8 mouse cellular contexts compared by ENCODE assay signal in the genomic region with DNA sequence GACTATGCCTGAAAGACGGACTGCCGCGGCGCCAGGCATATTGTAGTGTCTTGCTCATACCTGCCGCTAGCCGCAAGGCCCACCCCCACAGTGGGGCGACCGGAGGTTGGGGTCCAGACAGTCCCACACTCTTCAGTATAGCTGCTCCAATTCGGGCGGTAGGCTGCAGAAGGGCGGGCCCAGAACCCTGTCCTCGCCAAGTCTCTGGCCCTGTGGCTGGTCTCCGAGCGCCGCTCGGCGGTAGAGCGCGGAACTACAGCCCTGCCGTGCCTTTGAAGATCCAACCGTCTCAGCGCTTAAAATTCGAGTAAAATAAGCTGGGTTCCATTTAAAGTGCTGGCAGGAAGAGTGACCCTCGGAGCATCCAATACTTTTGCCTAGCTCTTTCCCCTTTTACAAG. TPM values are rescaled to one million over a fixed set of nuclear protein-coding genes. Genes with fewer than 3 reads are reported as not detected.
DNase-seq lines count a peak whose midpoint lies in the region; ATAC-seq and TF ChIP-seq lines count a peak whose summit lies in the region.

TSS of gene Spata20 (minus strand) at position 179 of the 400 bp plus-strand sequence.

- H3K36me3 ChIP-seq in forebrain, postnatal 0 days (ENCODE audit: insufficient read depth) = no peaks in the 10 kb centered on the region

- 0 out of 2 replicates have a peak within 1 kb of the TSS, but pooled peaks have one; percentile 15 for H3K9ac ChIP-seq in forebrain, postnatal 0 days

- peak within 1 kb of the TSS; percentile 43 for H3K4me2 ChIP-seq in forebrain, postnatal 0 days (ENCODE audit: low read depth)

- ATAC-seq in forebrain, postnatal 0 days = peak; percentile 85

- H3K4me3 ChIP-seq in forebrain, postnatal 0 days (ENCODE audit: low read depth, low read length) = no peak within 1 kb of the TSS
- peak within 1 kb of the TSS; percentile 39 for H3K4me3 ChIP-seq in layer of hippocampus, adult 2 months
- no peak within 1 kb of the TSS for H3K4me3 ChIP-seq in lung, adult 2 months (replicated peaks; ENCODE audit: extremely low read depth, low read depth, low read length)

- 1% methylated on average over 24 of the region's 24 CpGs for WGBS in forebrain, postnatal 0 days
- WGBS in lung, adult 2 months = 4% methylated on average over 24 of the region's 24 CpGs

- H3K9me3 ChIP-seq in forebrain, postnatal 0 days (ENCODE audit: low read length) = no peaks in the 10 kb centered on the region

- H3K27ac ChIP-seq in forebrain, postnatal 0 days (ENCODE audit: low read depth, low read length) = no peak within 1 kb of the TSS
- H3K27ac ChIP-seq in layer of hippocampus, adult 2 months = no peak within 1 kb of the TSS

- no peaks in the 10 kb centered on the region; the same call in 1 of the 2 replicates for H3K4me1 ChIP-seq in forebrain, postnatal 0 days (ENCODE audit: insufficient read depth)
- H3K4me1 ChIP-seq in lung, adult 2 months (ENCODE audit: control insufficient read depth, insufficient read depth, low read length) = peaks cover 6% of the 10 kb centered on the region; the same call in 1 of the 2 replicates

- no peak for TF ChIP-seq POLR2A in lung, adult 2 months (IDR thresholded peaks at IDR 0.05; ENCODE audit: borderline replicate concordance, extremely low read depth, low read depth, low read length)

- H3K27me3 ChIP-seq in forebrain, postnatal 0 days (ENCODE audit: insufficient read depth, low read length) = no peaks in the 10 kb centered on the region

- peak; percentile 65 for DNase-seq in ES-CJ7 (ENCODE audit: low read depth, low spot score)
- peak; percentile 87 for DNase-seq in cerebellum, adult 11-12 months
- peak; percentile 93 for DNase-seq in forebrain, postnatal 0 days
- DNase-seq in heart, postnatal 36 days = peak; percentile 83 to 90
- DNase-seq in layer of hippocampus, adult 2 months (ENCODE audit: low spot score in 2 of 2) = peak; percentile 76 to 94
- peak; percentile 86 for DNase-seq in lung, adult 2 months
- DNase-seq in ovary, postnatal 10 days (ENCODE audit: low spot score) = peak; percentile 88
- DNase-seq in thymus, postnatal 10 days (ENCODE audit: low spot score in 2 of 2) = peak; percentile 51 to 82

- intact Hi-C loops in heart, postnatal 36 days (cut with DNase I) = loop anchor here (1.0 to 2.0 kb wide), 4 partner anchors 66 to 357 kb away; no protein-coding TSS in a partner anchor

- TF ChIP-seq CTCF in forebrain, postnatal 0 days (IDR thresholded peaks at IDR 0.05; ENCODE audit: low read depth) = peak; percentile 99
- peak; percentile 100 for TF ChIP-seq CTCF in layer of hippocampus, adult 2 months (conservative IDR thresholded peaks at IDR 0.05)
- TF ChIP-seq CTCF in lung, adult 2 months (IDR thresholded peaks at IDR 0.05; ENCODE audit: insufficient read depth, low read length) = peak; percentile 73

RNA-seq across cellular contexts. Expression of gene Spata20, which starts in this region (rescaled TPM):
- 0.92 and 3.1 TPM in 2 replicates for total RNA-seq in forebrain, postnatal 0 days (2014; rRNA removed)
- polyA plus RNA-seq in forebrain, postnatal 0 days (2015; fragmentation: Nextera tagmentation; extraction: Ambion mirVana) = 0.99 and 2.3 TPM in 2 replicates
- total RNA-seq in heart, postnatal 36 days (2021) = under 1 TPM; 0.42 to 0.62 TPM
- total RNA-seq in layer of hippocampus, adult 2 months (2021) = under 1 TPM in 1 of 2 experiments, not detected in 1; 0.18 TPM
- 0.15 and 0.70 TPM in 2 replicates for polyA plus RNA-seq in lung, adult 2 months (2012; rRNA removed)

Comparison
In these comparisons a context has a peak if more than half of its experiments do, and no peak if none do; other contexts are left out.
1. Peak in DNase-seq in heart, postnatal 36 days; RNA of the gene not detected or under 1 TPM.
2. Peak in DNase-seq and H3K4me3 ChIP-seq in layer of hippocampus, adult 2 months; RNA of the gene not detected or under 1 TPM.
3. Peak in DNase-seq in lung, adult 2 months; RNA of the gene not detected or under 1 TPM.